Mouse (Mus musculus): Measurements from ENCODE around the gene Rpl10.

Gene Rpl10

DNA sequence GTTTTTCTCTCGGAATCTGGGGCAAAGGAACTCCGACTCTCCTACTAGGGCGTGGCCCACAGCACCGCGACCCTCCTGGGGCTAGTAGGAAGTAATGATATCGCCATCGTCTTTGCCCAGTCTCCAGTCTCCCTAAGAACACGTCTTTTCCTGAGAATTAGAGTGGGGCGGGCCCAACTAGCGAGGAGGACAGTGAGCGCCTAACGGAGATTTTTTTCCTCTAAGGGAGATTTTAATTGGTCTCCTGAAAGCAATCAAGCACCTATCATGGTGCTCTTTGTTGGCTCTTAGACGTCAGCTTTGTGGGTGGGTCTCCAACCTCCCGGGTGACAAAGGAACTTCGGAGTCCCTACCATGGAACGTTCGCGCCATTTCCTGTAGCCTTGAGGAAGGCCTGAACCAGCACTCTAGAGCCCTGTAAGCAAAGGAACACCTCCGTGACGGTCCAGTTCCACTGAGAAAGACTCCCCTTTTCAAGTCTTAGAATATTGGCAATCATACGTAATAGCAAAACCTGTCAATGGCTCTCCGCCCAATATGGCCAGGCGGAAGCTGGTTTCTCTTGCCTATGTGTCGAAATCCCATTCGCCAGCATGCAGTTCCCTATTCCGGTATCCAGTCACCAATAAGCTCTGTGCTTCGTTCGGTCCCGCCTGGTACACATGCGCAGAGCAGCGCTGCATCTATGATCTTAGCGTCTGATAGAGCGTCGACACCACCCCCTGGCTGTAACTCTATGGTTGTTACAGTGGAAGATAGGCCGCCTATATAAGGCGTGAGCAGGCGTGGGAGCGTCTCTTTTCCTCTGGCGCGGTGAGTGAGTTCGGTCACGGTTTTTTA, at the start of gene Rpl10:
Gene Rpl10 (plus strand): TSS at position 751 of the 840 bp plus-strand sequence.
- peak; percentile 85 for DNase-seq

DNA sequence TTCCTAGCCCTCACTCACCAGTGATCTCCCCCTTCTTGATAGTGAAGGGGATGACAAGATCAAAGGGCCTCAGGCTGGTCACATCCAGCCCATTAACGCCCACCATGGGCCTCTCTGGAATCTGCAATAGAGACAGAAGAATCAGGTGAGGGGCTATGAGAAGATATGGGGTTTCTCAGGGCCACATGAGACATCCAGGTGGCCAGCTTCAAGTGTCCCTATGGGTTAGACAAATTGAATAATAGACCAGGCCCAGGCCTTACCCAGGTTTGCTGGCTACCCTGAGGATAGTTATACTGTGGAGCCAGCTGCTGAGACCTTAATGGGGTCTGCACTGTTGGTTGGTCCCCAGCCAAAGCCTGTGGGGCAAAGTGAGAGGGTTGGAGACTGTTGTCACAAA, 40.6 kb upstream of the Rpl10 start:
- DNase-seq: no peak

DNA sequence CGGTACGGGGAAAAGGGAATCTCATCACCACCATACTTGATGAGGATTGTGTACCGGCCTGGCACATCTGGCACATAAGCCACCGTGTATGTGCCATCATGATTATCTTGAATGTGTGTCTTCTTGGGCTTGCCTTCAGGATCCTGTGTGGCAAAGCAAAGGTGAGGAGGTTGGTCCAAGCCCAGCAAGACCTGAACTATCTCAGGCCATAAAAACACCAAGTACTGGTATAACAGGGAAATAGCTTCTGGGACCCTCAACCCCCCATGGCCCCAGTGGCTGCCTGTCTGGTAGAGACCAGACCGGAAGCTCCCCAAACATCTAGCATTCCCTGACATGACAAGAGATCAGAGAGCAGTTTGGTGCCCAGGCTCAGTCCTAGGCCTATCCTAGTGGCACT, 37.4 kb upstream of the Rpl10 start:
- no peak for DNase-seq

DNA sequence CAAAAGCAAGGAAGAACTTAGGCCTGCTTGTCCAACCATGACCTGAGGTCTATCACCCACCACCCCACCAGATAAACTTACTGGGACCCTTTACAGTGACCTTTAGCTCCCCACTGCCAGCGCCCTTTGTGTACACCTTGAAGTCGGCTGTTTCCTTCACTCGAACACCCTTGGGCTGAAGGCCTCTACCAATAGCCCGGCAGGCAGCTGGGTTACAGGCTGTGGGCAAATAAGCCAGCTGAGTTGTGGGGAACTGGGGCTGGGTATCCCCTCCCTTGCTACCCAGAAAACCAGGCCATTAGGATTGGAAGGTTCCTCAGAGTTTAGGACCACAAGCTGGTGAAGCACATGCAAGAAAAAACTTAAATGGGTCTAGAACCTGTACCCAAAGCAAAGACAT, 30.3 kb upstream of the Rpl10 start:
- no peak for DNase-seq

DNA sequence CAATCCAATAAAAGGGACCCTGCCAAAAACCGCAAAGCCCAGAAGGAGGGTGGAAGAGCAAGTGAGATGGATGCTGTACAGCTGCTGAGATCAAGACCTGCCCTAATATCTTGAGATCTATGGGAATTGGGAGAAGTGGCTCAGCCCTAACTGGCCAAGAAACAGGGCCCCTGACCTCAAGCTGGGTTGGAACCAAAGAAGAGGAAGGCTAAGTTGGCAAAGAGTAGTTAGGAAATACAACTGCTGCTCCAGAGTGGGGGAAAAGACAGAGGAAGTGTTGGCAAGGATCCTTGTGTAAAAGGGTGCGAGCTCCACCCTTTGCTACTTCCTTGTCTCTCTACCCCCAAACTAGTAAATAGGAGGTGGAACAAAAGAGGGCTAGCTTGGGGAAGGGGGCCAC, 27.2 kb upstream of the Rpl10 start:
- DNase-seq: no peak

DNA sequence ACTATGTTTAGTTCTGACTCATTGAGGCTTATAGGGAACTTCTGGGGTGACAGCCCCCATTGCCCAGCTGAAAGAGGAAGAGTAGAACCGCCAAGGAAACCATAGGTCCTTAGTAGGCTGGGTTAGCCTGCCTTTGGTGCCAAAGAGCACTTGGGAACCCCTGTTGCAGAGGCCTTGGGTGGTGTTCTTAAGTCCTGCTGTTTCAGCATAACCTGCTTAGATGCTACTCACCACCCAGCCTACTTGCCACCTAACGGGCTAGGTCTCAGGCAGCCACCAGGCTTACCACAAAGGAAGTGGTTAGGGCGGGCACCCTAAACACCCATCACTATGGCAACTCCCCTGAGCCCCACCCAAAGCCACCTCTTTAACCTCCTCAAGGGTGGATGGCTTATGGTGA, 26.8 kb upstream of the Rpl10 start:
- DNase-seq: no peak

DNA sequence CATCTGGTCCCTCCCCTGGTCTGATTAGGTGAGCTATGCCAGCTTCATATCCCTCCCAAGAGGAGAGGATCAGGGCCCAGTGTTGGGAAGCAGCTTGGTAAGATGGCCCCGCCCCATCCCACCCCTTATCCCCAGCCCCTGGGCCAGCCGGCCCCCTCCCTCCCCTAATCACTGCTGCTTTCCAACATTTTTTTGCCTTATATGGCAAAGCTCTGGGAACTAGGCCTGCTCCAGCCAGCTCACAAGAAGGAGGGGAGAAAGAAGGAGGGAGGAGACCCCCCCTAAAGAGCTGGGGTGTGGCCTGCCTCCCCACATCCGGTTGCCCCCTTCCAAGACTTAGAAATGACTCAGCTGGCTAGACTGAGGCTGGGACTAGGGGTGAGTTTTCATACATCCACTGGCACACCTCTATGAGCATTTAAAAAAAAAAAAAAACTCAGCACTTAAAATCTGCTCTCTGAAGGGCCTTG, 26.0 kb upstream of the Rpl10 start:
- no peak for DNase-seq

DNA sequence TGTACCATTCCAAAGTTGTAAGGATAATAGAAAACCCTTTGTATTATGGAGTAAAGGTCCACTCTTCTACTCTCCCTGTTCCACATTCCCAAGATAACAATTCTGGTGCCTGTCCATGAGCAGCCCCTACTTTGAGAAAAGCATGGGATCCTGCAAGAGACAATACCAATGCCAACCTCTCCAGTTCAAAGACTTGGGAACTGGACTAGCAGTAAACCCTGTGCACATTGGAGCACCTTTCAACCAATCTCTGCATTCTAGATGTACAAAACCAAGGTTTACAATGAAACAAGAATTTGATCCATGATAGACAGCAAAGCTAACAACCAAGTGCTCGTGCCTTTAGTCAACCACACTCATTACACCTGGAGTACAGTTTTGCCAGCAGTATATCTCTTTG, 25.5 kb upstream of the Rpl10 start:
- no peak for DNase-seq

DNA sequence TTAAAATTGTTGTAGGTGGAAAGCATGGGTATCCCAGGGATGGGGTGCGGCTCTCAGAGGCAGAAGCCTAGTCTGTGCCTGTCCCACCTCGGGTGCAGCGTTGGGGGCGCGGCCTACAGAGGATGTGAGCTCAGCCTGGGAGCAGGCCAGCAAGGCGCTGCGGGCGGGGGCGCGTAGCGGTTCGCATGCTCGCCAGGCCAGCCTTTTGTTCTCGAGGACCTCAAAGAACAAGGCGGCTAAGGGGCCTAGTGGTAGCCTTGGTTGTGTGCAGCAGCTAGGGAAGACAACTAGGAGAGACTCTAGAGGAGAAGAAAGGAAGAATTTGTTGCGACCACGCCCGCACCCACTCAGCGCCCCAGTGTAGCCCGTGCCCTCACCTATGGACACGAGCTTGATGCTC, 24.9 kb upstream of the Rpl10 start:
- DNase-seq: peak; percentile 69

DNA sequence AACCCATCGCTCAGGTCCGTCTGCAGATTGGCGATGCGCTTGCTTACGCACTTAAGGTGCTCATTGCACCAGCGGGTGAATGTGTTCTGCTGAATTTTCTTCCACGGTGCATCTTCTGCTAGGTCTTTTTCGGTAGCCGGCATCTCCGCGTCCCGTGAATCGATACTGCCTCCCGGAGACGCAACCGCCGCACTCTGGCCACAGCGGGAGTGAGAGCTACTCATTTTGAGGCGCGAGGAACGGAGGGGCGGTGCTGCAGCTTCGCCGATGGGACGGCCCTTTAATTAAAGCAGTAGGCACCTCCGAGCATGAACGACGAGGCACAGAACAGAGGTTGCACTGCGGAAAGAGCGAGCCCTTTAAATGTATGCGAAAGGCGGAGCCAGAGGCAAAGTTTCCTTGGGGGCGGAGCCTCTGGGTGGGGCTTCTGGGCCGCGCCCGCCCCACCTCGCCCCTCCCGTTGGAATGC, 24.4 kb upstream of the Rpl10 start:
- DNase-seq: peak; percentile 78

DNA sequence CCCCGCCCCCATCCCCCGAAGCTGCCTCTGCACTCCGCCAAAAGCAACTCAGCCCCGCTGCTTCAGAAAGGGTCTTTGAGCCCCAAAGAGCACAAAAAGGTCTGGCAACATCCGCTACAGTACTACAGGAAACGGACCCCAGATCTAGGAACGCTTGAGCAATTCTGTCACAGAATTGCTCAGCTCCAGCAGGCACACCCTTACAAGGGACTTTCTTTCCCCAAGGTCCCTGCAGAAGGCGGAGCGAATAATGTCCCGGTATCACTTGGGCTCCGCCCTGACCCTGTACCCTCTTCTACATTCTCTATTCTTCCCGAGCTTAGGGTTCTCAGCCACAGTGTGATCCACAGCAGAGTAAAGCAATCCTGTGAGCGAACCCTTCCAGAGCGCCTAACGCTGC, 23.9 kb upstream of the Rpl10 start:
- no peak for DNase-seq

DNA sequence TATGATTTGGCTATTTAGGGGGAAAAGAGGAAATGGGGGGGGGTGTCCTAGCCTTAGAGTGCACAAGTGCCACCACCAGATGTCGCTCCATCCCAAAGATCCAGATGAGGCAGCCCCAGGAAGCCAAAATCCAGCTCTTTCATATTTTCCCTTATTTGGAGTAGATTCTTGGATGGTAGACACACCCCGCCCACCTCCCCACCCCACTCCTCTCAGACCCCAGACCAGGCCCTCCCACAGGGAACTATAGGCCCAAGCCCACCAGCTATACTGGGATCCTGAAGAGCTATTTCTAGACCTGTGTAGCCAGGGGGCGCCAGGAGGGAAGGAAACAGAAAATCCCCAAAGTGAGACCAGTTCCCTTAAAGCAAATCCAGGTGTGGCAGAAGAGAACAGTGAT, 22.0 kb upstream of the Rpl10 start:
- DNase-seq: peak; percentile 44

DNA sequence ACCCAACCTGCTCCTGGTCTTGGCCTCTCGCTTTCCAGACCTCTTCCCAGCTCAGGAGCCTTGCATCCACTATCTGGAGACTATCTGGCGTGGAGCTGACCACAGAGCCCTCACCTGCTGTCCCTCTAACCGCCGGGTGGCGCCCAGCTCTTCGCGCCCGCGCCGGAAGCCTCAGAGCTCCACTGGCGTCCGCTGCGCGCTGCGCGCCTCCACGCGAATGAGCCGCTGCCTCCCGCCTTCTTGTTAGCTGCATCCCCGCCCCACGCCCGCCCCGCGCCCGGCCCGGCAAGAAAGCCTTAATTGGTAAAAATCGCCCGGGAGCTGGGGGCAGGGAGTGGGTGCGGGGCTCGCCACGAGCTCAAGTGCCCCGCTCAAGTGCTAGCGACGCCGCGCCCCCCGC, 21.0 kb upstream of the Rpl10 start, which contains the start of gene Flna:
Gene Flna (minus strand): TSS at position 206 of the 400 bp plus-strand sequence.
- peak; percentile 67 for DNase-seq

DNA sequence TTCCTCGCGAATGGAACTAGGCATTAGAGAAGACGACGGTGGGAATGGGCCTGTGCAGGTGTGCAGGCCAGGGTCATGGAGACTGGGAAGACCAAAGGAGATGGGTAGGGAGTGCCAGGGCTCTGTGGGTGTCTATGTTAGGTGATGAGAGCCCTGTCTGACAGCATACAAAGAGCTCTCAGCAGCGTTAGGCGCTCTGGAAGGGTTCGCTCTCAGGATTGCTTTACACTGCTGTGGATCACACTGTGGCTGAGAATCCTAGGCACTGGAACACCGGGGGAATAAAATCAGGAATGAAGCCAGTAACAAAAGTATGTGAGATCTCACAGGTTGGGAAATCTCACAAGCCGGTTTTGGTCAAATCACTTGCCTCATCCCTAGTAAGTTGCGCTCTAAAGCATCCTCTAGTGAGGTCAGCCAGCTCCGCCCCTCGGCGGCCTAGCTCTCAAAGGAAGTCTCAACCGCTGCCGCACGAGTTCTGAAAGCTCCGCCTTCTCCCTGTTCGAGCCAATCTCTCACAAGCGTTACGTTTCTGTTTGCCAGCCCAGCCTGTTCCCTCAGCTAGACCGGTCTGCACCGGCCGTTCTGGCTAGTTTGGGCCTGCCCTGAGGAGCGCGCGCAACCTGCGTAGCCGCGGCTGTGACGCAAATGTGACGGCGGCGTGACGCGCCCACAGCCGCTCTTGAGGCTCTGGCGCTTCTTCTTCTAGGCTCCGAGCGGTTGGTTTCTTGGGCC, 16.3 kb upstream of the Rpl10 start, which contains the start of gene Emd:
Gene Emd (plus strand): TSS at position 535 of the 735 bp plus-strand sequence.
- DNase-seq: peak; percentile 83

DNA sequence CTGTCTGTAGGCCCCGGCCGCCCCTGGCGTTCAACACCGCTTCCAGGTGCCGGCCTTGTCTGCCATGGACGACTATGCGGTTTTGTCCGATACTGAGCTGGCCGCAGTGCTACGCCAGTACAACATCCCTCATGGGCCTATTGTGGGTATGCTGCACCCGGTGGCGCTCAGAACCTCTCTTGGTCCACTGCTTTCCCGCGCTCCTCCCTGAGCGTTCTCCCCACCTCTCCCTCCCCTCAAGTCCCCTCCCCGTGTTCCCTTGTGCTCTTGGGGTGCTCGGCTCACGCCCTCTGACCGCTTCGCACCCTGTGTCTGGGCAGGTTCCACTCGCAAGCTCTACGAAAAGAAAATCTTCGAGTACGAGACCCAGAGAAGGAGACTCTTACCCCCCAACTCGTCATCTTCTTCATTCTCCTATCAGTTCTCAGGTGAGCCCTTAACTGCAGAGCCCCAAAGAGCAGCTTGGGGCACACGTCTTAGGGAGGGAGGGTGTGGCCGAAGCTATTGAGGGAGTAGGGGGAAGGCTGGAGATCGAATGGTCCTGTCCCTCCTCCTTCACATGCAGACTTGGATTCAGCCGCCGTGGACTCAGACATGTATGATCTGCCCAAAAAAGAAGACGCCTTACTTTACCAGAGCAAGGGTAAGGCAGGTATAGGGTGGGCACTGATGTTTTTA, 15.6 kb upstream of the Rpl10 start:
- no peak for DNase-seq

DNA sequence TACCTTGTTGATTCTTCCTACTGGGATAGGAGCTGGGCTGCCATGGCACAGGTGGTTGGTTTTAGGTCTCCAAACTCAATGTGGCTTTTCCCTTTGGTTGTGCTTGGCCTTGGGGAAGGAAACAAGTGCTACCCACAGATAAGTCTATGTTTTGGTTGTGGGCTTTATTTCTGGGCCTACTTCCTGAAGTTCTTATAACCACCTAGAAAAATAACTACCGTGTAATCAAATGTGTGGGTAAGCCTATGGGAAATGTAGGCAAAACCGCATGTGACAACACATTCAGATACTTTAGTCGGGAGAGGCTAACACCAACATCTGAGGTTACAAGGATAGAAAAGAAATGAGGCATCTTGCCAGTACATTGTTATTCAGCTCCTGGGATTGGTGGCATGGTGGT, 12.9 kb upstream of the Rpl10 start:
- DNase-seq: no peak

DNA sequence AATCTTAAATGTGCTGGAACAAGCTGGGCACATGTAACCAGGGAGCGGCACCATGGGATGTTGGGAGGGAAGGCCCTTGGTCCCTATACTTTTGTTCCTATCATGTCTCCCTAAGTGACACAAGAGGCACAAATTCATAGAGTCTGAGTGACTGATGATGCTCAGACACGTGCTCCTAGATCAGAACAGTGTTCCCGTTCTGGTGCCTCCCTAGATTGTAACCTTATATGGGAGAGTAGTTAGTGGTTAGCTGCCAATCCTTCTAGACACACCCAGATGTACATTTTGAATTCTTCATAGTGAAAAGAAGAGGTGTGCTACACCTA, 913 bp upstream of the Rpl10 start:
- DNase-seq: no peak

DNA sequence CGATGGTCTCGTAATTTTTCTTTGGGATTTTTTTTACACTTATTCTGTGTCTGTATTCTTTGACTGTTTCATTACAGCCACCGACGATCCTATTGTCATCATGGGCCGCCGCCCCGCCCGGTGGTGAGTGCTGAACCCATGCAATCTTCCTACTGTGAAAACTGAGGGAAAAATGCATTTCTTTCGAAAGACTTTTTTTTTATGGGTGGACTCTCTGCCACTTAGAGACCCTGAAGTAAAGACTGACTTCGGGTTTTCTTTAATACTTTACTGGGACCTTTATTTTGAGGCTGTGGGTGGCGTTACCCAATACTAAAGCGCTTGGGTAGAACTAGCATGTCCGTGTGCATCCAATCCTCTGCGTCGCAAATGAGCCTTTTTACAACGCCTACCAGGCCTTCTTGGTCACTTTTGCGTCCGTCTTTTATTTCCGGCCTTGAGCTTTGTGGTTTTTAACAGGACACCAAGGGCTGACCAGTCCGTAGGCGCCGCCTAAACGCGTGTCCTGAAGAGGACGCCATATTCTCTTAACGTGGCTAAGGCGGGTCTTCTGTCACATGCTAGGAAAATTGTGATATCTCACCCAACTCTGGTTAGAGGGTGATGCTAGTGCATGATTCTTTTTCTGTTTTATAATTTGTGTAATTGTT, 415 bp downstream of the Rpl10 start:
- no peak for DNase-seq

DNA sequence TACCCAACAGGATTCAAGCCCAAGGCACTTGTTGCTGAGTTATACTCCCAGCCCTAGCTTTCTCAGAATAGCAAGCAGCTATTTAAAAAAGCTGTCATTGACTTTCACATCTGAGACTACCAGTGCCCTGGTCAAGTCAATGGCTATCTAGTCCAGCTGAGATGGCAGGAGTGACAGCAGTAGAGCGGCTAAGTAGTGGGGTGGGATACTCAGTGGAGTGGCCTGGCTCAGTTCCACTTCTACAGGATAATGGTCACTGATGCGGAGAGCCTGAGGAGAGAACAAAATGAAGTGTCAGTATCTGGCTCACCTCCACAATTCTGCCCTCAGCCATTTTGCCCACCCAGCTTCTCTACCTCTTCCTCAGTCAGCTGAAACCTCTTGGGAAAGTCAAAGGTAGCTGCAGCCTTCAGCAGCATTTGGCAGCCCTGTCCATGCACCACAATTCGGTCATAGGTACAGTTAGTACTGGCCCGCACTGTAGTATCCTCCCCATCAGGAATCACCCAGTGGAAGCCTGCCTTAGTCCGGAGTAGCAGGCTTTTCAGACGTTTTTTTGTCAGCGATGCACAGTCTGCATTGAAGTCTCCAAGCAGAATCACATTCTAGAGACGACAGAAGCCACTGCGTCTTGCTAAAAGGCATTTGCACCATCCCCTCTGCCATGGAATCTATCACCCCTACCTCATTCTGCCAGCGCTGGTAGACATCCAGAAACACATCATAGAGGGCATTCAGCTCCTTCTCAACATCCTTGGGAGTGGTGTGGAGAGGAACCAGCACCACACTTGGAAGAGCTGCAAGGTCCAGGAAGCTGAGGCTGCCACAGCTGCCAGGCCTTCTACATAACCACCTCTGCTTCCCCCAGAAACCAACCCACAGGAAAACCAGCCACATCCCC, 3.1 kb downstream of the Rpl10 start:
- no peak for DNase-seq

DNA sequence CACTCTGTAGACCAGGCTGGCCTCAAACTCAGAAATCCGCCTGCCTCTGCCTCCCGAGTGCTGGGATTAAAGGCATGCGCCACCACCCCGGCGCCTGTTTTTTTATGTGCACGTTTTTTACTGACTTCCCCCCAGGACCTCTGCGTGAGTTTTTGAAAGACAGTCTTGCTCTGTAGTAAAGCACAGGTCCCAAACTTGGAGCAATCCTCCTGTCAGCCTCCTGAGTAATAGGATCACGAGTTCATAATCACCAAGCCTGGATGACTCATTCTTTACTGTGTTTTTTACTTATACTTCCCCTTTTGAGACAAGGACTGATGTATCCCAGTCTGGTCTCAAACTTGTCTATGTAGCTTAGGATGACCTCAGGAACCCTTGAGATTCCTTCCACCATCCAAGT, 7.3 kb downstream of the Rpl10 start:
- no peak for DNase-seq

DNA sequence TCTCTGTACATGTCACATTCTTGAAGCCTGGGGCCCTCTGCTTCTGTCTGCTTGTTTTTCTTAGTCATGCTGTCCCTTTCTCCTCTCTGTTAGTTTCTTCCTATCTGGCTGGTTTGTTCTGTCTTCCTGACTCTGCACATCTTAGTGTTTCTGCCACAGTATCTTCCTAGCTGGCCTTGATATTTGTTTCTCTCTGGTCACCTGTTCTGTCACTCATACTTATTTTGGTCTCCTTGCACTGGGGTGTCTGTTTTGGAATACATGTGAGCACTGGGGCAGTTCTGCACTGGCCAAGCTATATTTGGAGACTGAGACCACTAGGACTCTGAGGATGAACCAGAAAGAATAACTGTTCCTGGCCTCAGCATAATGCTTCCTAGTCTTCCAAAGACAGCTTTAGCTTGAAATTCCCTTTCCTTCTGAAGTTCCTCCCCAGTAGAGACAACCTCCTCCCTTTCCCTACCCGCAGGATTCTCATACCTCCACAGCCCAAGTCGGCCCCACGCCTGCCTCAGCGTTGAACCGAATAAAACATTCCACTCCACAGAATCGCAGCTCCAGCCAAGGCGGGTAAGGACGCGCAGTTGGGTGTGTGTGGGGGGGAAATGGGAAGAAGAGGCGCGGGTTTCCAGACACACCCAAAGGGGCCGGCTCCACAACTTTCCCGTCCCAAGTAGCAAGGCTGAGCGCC, 10.6 kb downstream of the Rpl10 start:
- DNase-seq: no peak

Data from cerebellum, adult 11 months (tissue).